ENCODE assay signal across 9 mouse cellular contexts in genomic region chr9:123926041-123926440, GRCm38 (mm10). TPM values are rescaled to one million over a fixed set of nuclear protein-coding genes. Genes with fewer than 3 reads are reported as not detected.
A peak's percentile ranks its signal among the peaks of the same experiment; 100 is the strongest.
DNase-seq lines count a peak whose midpoint lies in the region; ATAC-seq and TF ChIP-seq lines count a peak whose summit lies in the region.
"Not testable (repeated sequence)": the region's sequence is repeated elsewhere in the genome, so short reads cannot be mapped to it uniquely, and the experiment has no call there.
"Had no signal": no experiment of that assay in that cellular context is flagged by ENCODE, and none has a peak within 500 bp of the region (broad histone marks: within the 10 kb centered on the region; RNA-seq: fewer than 3 reads in every experiment).

No protein-coding gene starts in this region.

- peak overlapping the region; percentile 76 for H3K4me2 ChIP-seq in forebrain, postnatal 0 days (ENCODE audit: low read depth)
- H3K4me2 ChIP-seq in hindbrain, embryonic 12.5 days (replicated peaks): peak overlapping the region; percentile 51
- peak overlapping the region; percentile 50; the same call in 1 of the 2 replicates for H3K4me2 ChIP-seq in lung, embryonic 16.5 days (ENCODE audit: low read depth, low read length)

- 2% methylated on average over 5 of the region's 5 CpGs for WGBS in forebrain, postnatal 0 days
- WGBS in hindbrain, embryonic 12.5 days: 9% methylated on average over 5 of the region's 5 CpGs
- whole genome bisulfite sequencing in lung, embryonic 16.5 days: 5% methylated on average over 5 of the region's 5 CpGs
- WGBS in olfactory bulb, adult 2 months: 6% methylated on average over 5 of the region's 5 CpGs

- H3K4me1 ChIP-seq in forebrain, postnatal 0 days (ENCODE audit: insufficient read depth); hindbrain, embryonic 12.5 days; lung, embryonic 16.5 days (replicated peaks; ENCODE audit: control insufficient read depth, insufficient read depth, low read length): not testable (repeated sequence)
- peaks cover 13% of the 10 kb centered on the region; the same call in 1 of the 2 replicates for H3K4me1 ChIP-seq in olfactory bulb, adult 2 months (ENCODE audit: control insufficient read depth, insufficient read depth, low read length)

- TF ChIP-seq POLR2A in olfactory bulb, adult 2 months (IDR thresholded peaks at IDR 0.05; ENCODE audit: insufficient read depth, low read depth, low read length): not testable (repeated sequence)

- TF ChIP-seq CTCF in forebrain, postnatal 0 days (IDR thresholded peaks at IDR 0.05; ENCODE audit: low read depth): peak; percentile 66
- TF ChIP-seq CTCF in layer of hippocampus, adult 2 months (conservative IDR thresholded peaks at IDR 0.05): peak; percentile 88
- TF ChIP-seq CTCF in olfactory bulb, adult 2 months (IDR thresholded peaks at IDR 0.05; ENCODE audit: insufficient read depth, low read depth, low read length): not testable (repeated sequence)

- not testable (repeated sequence) for H3K27ac ChIP-seq in forebrain, postnatal 0 days (ENCODE audit: low read depth, low read length); hindbrain, embryonic 12.5 days; layer of hippocampus, adult 2 months; lung, embryonic 16.5 days (ENCODE audit: low read length); olfactory bulb, adult 2 months (ENCODE audit: insufficient read depth, low read depth, low read length)

- H3K36me3 ChIP-seq in forebrain, postnatal 0 days (ENCODE audit: insufficient read depth); hindbrain, embryonic 12.5 days; lung, embryonic 16.5 days (ENCODE audit: control insufficient read depth, insufficient read depth, low read length): not testable (repeated sequence)

- H3K4me3 ChIP-seq in forebrain, postnatal 0 days (ENCODE audit: low read depth, low read length): peak overlapping the region; percentile 58; the same call in 1 of the 2 replicates
- peak overlapping the region; percentile 56 for H3K4me3 ChIP-seq in hindbrain, embryonic 12.5 days
- not testable (repeated sequence) for H3K4me3 ChIP-seq in layer of hippocampus, adult 2 months
- H3K4me3 ChIP-seq in lung, embryonic 16.5 days (ENCODE audit: low read length): peak overlapping the region; percentile 64
- H3K4me3 ChIP-seq in olfactory bulb, adult 2 months (ENCODE audit: insufficient read depth, low read depth, low read length): peak overlapping the region; percentile 41; the same call in 1 of the 2 replicates

- DNase-seq in Muller cell, postnatal 12 days (ENCODE audit: inconsistent ontology term): peak; percentile 35
- DNase-seq in cerebellum, adult 9-11 months: peak; percentile 30
- peak; percentile 89 for DNase-seq in forebrain, postnatal 0 days
- DNase-seq in layer of hippocampus, adult 2 months (ENCODE audit: low spot score in 2 of 2): peak; percentile 56 to 75
- DNase-seq in thymus, postnatal 0 days (ENCODE audit: low spot score): peak; percentile 88

- not testable (repeated sequence) for H3K27me3 ChIP-seq in forebrain, postnatal 0 days (ENCODE audit: insufficient read depth, low read length); hindbrain, embryonic 12.5 days; lung, embryonic 16.5 days (ENCODE audit: control insufficient read depth, insufficient read depth, low read depth, low read length)

- peak overlapping the region; percentile 39; the same call in 1 of the 2 replicates for H3K9ac ChIP-seq in forebrain, postnatal 0 days
- not testable (repeated sequence) for H3K9ac ChIP-seq in hindbrain, embryonic 12.5 days; lung, embryonic 16.5 days (ENCODE audit: low read length)

- not testable (repeated sequence) for ATAC-seq in forebrain, postnatal 0 days; hindbrain, embryonic 12.5 days (ENCODE audit: low FRiP score); lung, embryonic 16.5 days (ENCODE audit: low read depth)

- not testable (repeated sequence) for H3K9me3 ChIP-seq in forebrain, postnatal 0 days (ENCODE audit: low read length); hindbrain, embryonic 12.5 days (replicated peaks); lung, embryonic 16.5 days (ENCODE audit: control insufficient read depth, low read length)

RNA-seq across cellular contexts. Expression of gene Ccr1, which starts 42.5 kb away (rescaled TPM):
- total RNA-seq in forebrain, postnatal 0 days (2014; rRNA removed): 0.38 and 1.1 TPM in 2 replicates
- polyA plus RNA-seq in forebrain, postnatal 0 days (2015; fragmentation: Nextera tagmentation; extraction: Ambion mirVana): 0.76 and 0.77 TPM in 2 replicates
- 0.99 and 1.1 TPM in 2 replicates for polyA plus RNA-seq in hindbrain, embryonic 12.5 days (2016; fragmentation: Nextera tagmentation; extraction: Ambion mirVana)
- under 1 TPM in 1 of 2 experiments, not detected in 1; 0.46 TPM for total RNA-seq in layer of hippocampus, adult 2 months (2021)
- polyA plus RNA-seq in lung, embryonic 16.5 days (2015; fragmentation: Nextera tagmentation; extraction: Ambion mirVana): 4.0 and 4.5 TPM in 2 replicates
- polyA plus RNA-seq in olfactory bulb, adult 2 months (2012; ENCODE audit: insufficient read depth, insufficient read length, low replicate concordance, missing spikeins): not detected in 2 replicates
- polyA plus RNA-seq in thymus, postnatal 0 days (2015; fragmentation: Nextera tagmentation; extraction: Ambion mirVana): 3.1 and 3.2 TPM in 2 replicates

RNA-seq across cellular contexts. Expression of gene Ccr1l1, which starts 52.2 kb away (rescaled TPM):
- not detected in 2 replicates for total RNA-seq in forebrain, postnatal 0 days (2014; rRNA removed)
- not detected in 2 replicates for polyA plus RNA-seq in forebrain, postnatal 0 days (2015; fragmentation: Nextera tagmentation; extraction: Ambion mirVana)
- not detected in 2 replicates for polyA plus RNA-seq in hindbrain, embryonic 12.5 days (2016; fragmentation: Nextera tagmentation; extraction: Ambion mirVana)
- not detected for total RNA-seq in layer of hippocampus, adult 2 months (2021)
- not detected in 2 replicates for polyA plus RNA-seq in lung, embryonic 16.5 days (2015; fragmentation: Nextera tagmentation; extraction: Ambion mirVana)
- polyA plus RNA-seq in olfactory bulb, adult 2 months (2012; ENCODE audit: insufficient read depth, insufficient read length, low replicate concordance, missing spikeins): not detected in 2 replicates
- polyA plus RNA-seq in thymus, postnatal 0 days (2015; fragmentation: Nextera tagmentation; extraction: Ambion mirVana): not detected in 2 replicates
- total RNA-seq: hematopoietic stem cell, adult 5-6 weeks had no signal

Comparison
In these comparisons a context has a peak if more than half of its experiments do, and no peak if none do; other contexts are left out.
1. DNase-seq: peak in every context shown above with its lines; median percentile 89 in forebrain, postnatal 0 days; 88 in thymus, postnatal 0 days; 66 in layer of hippocampus, adult 2 months; 35 in Muller cell, postnatal 12 days; 30 in cerebellum, adult 9-11 months.